Mouse (Mus musculus): ENCODE results near the gene Nfam1. TPM values are rescaled to one million over a fixed set of nuclear protein-coding genes. Genes with fewer than 3 reads are reported as not detected.

Nfam1 gene
- total and polyA plus RNA-seq, 3 experiments: 0.04 to 0.81 (median 0.20) TPM

DNA sequence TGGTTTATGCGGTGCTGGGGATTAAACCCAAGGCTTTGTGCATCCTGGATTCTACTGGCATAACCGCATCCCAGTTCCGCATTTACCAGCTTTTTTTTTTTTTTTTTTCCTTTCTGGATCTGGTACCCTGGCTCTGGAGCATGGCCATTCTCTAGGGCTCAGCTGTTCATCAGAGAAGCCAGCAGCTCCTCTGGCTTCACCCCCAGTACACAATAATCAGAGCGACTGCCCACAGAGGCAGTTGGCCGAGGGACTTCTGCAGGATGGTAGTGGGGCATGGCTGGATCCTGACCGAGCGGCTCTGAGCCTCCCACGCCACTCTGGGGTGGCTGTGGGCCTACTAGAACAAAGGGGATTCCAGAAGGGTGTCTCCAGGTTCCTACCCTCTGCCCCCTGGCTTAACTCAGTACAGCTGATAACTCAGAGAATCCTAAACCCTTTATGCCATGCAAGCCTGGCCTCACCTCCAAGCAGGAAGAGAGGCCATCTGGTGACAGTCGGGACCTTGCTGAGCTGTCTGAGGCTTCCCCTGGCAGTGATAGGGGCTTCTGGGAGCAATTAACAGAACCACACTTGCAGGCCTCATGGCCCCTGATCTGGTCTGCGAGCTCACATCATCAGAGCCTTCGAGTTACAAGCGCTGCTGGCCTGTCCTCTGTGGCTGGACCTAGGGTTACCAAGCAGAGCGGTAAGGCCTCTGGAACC lies 40.9 kb downstream of the Nfam1 start:
- in situ Hi-C loops (cut with MboI; ENCODE audit: low pct_ligation_motif_present, low pct_unique_long_range_greater_than_20kb, low sequenced_read_pairs) (loop anchor here (5.0 kb wide), 1 partner anchor 35 kb away; no protein-coding TSS in a partner anchor), dilution Hi-C loops (cut with MboI; ENCODE audit: extremely low pct_ligation_motif_present, extremely low pct_unique_long_range_greater_than_20kb, low sequenced_read_pairs) (no loop called here)
- Histone ChIP-seq H3K9ac (ENCODE audit: insufficient read depth, low read depth) (no peak overlapping the region), H3K36me3 (replicated peaks in 1 of 2; ENCODE audit: control insufficient read depth in 1 of 2, insufficient read depth in 1 of 2, low read length in 1 of 2) (no peaks in the 10 kb centered on the region), H3K4me2 (ENCODE audit: insufficient read depth, low read depth, poor library complexity, severe bottlenecking) (no peak overlapping the region), H3K27ac (ENCODE audit: insufficient read depth, low read depth) (no peak overlapping the region), H3K4me3 (replicated peaks in 1 of 3; ENCODE audit: low read depth in 2 of 3, low read length in 2 of 3, poor library complexity in 1 of 3) (no peak overlapping the region), H3K9me3 (replicated peaks; ENCODE audit: low read length) (no peaks in the 10 kb centered on the region), H3K4me1 (ENCODE audit: control insufficient read depth in 1 of 2, insufficient read depth in 2 of 2) (peaks cover 7 to 81% of the 10 kb centered on the region in 2 experiments), H3K79me2 (replicated peaks; ENCODE audit: control insufficient read depth, extremely low read depth, insufficient read depth, poor library complexity, severe bottlenecking) (no peaks in the 10 kb centered on the region), H3K27me3 (replicated peaks) (no peaks in the 10 kb centered on the region)
- TF ChIP-seq GABPA (IDR thresholded peaks at IDR 0.05; ENCODE audit: insufficient replicate concordance, low read depth, low read length) (no peak), MAX (IDR thresholded peaks at IDR 0.05; ENCODE audit: low read length) (no peak), USF1 (IDR thresholded peaks at IDR 0.05; ENCODE audit: low read depth, low read length) (no peak), JUND (conservative IDR thresholded peaks at IDR 0.05; ENCODE audit: low read depth, low read length) (no peak), PAX5 (IDR thresholded peaks at IDR 0.05; ENCODE audit: low read length) (no peak), CHD1 (IDR thresholded peaks at IDR 0.05; ENCODE audit: low read depth, low read length) (no peak), ELF1 (IDR thresholded peaks at IDR 0.05; ENCODE audit: low read depth, low read length) (no peak), CTCF (conservative IDR thresholded peaks at IDR 0.05 in 1 of 2, IDR thresholded peaks at IDR 0.05 in 1 of 2; ENCODE audit: low read depth in 2 of 2, low read length in 2 of 2) (no peak), UBTF (IDR thresholded peaks at IDR 0.05; ENCODE audit: low read depth, low read length) (no peak), TBP (conservative IDR thresholded peaks at IDR 0.05; ENCODE audit: low read depth, low read length) (no peak), SMC3 (IDR thresholded peaks at IDR 0.05; ENCODE audit: low read depth, low read length) (no peak), ZC3H11A (IDR thresholded peaks at IDR 0.05; ENCODE audit: low read depth, low read length) (no peak), MXI1 (IDR thresholded peaks at IDR 0.05; ENCODE audit: low read depth, low read length) (no peak), ZMIZ1 (IDR thresholded peaks at IDR 0.05; ENCODE audit: low read depth, low read length) (no peak), MYC (IDR thresholded peaks at IDR 0.05; ENCODE audit: low read depth, low read length) (no peak), KAT2A (IDR thresholded peaks at IDR 0.05; ENCODE audit: insufficient replicate concordance, low read length) (no peak)
- DNase-seq (ENCODE audit: extremely low read depth): no peak

DNA sequence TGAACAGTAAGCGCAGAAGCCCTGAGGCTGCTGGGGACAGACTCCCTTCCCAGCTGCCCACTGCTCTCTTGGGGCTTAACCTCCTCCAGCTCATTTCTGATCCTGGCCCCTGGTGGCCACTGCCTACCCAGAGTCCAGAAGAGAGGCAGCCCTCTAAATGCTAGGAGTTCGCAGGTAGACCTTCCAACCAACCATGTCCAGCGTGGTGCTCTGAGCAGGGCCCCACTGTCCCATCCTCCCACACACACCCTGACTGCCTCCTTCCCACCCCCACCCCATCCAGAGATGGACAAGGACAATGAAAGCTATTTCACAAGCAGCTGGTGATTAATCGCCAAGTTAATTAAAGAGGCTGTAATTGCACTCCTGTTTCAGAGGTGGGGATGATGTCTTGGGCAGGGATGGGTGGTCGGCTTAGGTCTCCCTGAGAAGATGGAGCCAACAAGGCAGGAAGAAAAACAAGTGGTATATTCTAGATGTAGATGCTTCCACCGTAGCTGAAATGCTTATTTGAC lies 43.9 kb downstream of the Nfam1 start:
- no peaks in the 10 kb centered on the region for H3K36me3 ChIP-seq (replicated peaks in 1 of 2; ENCODE audit: control insufficient read depth in 1 of 2, insufficient read depth in 1 of 2, low read length in 1 of 2)
- no peaks in the 10 kb centered on the region for H3K9me3 ChIP-seq (replicated peaks; ENCODE audit: low read length)
- dilution Hi-C loops (cut with MboI; ENCODE audit: extremely low pct_ligation_motif_present, extremely low pct_unique_long_range_greater_than_20kb, low sequenced_read_pairs) (no loop called here), in situ Hi-C loops (cut with MboI; ENCODE audit: low pct_ligation_motif_present, low pct_unique_long_range_greater_than_20kb, low sequenced_read_pairs) (no loop called here)
- no peaks in the 10 kb centered on the region for H3K79me2 ChIP-seq (replicated peaks; ENCODE audit: control insufficient read depth, extremely low read depth, insufficient read depth, poor library complexity, severe bottlenecking)
- peaks cover 2% of the 10 kb centered on the region for H3K27me3 ChIP-seq (replicated peaks)
- H3K4me2 ChIP-seq (ENCODE audit: insufficient read depth, low read depth, poor library complexity, severe bottlenecking): no peak overlapping the region
- no peak overlapping the region for H3K27ac ChIP-seq (ENCODE audit: insufficient read depth, low read depth)
- no peak for DNase-seq (ENCODE audit: extremely low read depth)
- H3K9ac ChIP-seq (ENCODE audit: insufficient read depth, low read depth): no peak overlapping the region
- TF ChIP-seq CHD2 (IDR thresholded peaks at IDR 0.05; ENCODE audit: low read length) (no peak), NELFE (IDR thresholded peaks at IDR 0.05; ENCODE audit: low read depth, low read length) (no peak), IRF4 (IDR thresholded peaks at IDR 0.05; ENCODE audit: low read depth, low read length) (no peak), RCOR1 (conservative IDR thresholded peaks at IDR 0.05; ENCODE audit: low read depth, low read length) (no peak), ZMIZ1 (IDR thresholded peaks at IDR 0.05; ENCODE audit: low read depth, low read length) (no peak), EP300 (IDR thresholded peaks at IDR 0.05; ENCODE audit: low read length) (no peak), TCF12 (IDR thresholded peaks at IDR 0.05; ENCODE audit: low read depth, low read length) (no peak), GABPA (IDR thresholded peaks at IDR 0.05; ENCODE audit: insufficient replicate concordance, low read depth, low read length) (no peak)
- H3K4me1 ChIP-seq (ENCODE audit: control insufficient read depth in 1 of 2, insufficient read depth in 2 of 2): peaks cover 7 to 67% of the 10 kb centered on the region in 2 experiments
- no peak overlapping the region for H3K4me3 ChIP-seq (replicated peaks in 1 of 3; ENCODE audit: low read depth in 2 of 3, low read length in 2 of 3, poor library complexity in 1 of 3)
